Mouse (Mus musculus): ENCODE results near the gene Apoc4.
"Not testable (repeated sequence)": the region's sequence is repeated elsewhere in the genome, so short reads cannot be mapped to it uniquely, and the experiment has no call there.

Apoc4 gene

DNA sequence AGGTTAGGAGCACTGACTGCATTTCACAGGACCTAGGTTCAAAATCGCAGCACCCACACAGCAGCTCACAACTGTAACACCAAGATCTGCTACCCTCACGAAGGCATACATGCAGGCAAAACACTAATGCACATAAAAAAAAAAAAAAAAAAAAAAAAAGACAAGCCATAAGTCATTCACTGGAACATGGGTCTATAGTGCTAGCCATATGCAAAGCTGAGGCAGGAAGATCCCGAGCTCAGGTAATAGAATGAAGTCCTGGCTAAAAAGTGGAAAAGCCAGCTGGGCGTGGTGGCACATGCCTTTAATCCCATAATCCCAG, 18.5 kb upstream of the Apoc4 start:
- no peak for DNase-seq (ENCODE audit: low read depth, low spot score)

- DNase-seq (ENCODE audit: low read depth, low spot score): no peak
These were observed 17.9 kb upstream of the Apoc4 start, which contains the start of gene Apoe for GRCm38 (mm10) chr7:19698907-19699826. Gene Apoe, minus strand, starts transcription at chr7:19699188.

DNA sequence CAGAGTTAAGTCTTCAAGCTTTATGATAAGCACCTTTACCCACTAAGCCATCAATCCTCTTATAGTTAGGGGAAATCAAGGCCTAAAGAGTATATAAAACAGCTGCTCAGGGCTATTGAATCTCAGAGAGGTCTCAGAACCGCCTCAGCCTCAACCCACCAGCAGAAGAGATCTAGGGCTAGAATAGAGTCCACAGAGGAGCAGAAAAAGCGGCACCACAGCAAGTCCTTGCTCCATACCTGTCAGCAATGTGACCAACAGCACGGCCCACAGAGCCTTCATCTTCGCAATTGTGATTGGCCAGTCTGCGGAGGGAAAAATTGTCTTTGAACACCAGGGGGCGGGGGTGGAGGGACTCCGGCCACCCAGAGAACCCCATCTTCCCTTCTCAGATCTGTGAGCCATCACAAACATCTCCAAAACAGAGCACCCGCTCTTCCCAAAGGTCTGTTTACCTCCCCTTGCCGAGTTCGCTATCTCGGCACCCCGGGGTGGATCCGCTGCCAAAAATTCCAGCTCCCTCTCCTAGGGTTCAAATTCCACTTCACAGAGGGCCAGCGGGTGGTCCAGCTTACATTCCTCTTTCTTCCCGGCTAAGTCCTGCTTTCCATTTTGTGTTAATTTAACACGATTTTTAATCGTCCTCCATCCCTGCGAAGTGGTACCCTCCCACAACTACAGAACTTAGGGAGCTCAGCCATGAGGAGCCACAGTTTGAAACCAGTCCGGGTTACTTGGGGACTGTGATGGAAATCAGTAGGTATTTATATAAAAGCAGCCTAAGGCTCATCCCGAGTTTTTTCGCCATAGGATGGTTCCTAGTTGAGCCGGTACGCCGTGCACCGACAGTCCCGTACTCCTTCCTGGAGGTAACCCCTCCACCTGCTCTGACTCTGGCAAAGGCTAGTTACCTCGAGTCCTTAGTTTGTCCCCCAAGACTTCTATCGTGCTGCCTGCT, 16.9 kb upstream of the Apoc4 start:
- DNase-seq (ENCODE audit: low read depth, low spot score): no peak

DNA sequence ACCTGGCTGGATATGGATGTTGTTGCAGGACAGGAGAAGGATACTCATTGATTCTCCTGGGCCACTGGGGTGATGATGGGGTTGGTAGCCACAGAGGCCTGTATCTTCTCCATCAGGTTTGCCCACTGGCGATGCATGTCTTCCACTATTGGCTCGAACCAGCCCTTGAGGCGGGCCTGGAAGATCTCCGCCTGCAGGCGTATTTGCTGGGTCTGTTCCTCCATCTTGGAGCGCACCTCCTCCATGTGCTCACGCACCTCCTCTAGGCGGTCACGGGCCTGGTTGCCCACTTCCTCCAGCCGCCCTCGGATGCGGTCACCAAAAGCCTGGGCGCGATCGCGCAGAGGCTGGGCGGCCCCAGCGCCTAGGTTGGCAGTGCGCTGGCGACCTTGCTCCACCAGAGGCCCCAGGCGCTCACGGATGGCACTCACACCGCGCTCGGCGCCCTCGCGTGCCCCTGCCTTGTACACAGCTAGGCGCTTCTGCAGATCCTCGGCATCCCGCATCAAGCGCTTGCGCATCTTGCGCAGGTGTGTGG, 15.1 kb upstream of the Apoc4 start:
- no peak for DNase-seq (ENCODE audit: low read depth, low spot score)

DNA sequence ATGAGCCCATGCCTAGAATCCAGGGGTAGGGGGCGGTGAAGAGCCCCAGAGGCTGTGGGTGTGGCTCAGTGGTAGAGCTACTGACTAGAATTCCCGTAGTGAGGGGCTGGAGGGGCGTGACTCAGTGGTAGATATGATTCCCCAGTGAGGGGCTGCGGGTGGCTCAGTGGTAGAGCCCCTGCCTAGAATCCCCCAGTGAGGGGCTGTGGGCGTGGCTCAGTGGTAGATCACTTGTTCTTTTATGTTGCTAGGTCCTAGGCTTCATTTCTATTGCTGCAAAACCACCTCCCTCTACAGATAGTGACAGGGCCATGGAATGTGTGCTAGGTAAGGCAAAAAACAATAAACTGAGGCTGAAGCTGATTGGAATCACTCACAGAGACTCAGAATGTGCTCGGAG, 14.6 kb upstream of the Apoc4 start:
- DNase-seq (ENCODE audit: low read depth, low spot score): no peak

DNA sequence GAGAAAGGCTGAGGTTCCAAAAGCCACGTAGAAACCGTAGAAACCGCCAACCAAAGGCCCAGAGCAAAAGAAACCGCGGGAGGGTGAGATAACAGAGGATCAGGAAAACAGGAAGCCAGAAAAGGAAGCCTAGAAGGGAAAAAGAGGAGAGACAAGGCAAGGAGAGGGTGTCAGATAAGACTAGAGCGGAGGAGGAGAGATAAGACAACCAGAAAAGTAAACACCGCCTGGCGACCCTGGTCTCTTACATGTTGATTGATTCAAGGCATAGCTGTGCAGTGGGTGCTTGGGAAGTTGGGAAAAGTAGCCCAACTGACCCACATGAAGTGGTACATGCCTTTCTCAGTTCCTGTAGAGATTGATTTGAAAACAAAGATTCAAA, 13.9 kb upstream of the Apoc4 start:
- no peak for DNase-seq (ENCODE audit: low read depth, low spot score)

- no peak for DNase-seq (ENCODE audit: low read depth, low spot score)
These were observed 13.3 kb upstream of the Apoc4 start for GRCm38 (mm10) chr7:19694336-19695212.

DNA sequence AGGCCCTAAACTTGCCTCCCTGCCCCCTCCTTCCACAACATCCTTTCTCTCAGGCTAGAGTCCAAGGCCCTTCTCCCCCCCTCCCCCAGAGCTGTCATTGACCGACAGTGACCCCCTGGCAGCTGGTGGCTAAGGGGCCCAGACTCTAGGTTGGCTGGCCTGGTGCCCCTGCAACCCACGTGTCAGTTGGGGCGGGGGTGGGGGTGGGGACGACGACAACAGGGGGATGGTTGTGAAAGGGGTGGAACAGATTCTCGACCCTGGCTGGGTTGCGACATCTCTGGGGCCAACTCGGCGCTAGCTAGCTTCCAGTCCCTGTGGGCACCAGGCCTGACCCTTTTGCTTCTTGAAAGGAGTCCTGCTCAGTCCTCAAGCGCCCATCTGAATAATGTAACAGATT, 12.1 kb upstream of the Apoc4 start:
- DNase-seq (ENCODE audit: low read depth, low spot score): no peak

GRCm38 (mm10) chr7:19691873-19692865, 10.9 kb upstream of the Apoc4 start, which contains the start of gene Apoc1:
Gene Apoc1, minus strand, starts transcription at chr7:19692660.
- no peak for DNase-seq (ENCODE audit: low read depth, low spot score)

DNA sequence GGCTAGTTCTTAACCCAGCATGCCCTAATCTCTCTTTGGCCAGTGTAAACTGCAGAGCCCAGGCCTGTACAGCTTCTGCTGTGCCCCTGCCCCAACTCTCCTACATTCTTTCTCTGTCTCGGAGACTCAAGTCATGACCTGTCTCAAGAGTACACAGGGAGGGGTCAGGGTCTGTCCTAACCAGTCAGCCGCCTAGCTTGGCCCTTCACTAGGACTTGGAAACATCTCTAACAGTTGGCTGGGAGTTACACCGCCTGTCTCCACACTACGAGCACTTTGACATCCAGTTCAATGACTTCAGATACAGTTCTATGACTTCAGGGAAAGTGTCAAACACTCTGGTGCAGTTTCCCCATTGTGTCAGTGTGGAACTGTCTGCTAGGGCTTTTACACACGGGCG, 10.2 kb upstream of the Apoc4 start:
- DNase-seq (ENCODE audit: low read depth, low spot score): no peak

DNA sequence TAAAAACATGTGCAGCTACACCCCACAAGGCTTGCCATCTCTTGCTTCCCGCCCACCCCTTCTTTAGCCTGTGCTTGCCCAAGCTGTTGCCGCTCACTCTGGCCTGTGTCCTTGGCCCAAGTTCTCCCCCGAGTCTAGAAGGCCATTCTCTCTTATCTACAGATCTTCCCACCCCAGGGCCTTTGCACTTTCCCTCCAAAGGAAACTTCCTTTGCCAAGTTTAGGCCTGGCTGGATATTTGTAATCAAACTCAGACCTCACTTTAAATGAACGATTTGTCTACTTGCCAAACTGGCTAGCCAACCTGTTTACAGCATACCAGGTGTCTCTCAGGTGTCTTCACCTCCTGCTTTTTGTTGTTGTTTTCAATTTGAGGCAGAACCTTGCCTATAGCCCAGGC, 9.6 kb upstream of the Apoc4 start:
- no peak for DNase-seq (ENCODE audit: low read depth, low spot score)

DNA sequence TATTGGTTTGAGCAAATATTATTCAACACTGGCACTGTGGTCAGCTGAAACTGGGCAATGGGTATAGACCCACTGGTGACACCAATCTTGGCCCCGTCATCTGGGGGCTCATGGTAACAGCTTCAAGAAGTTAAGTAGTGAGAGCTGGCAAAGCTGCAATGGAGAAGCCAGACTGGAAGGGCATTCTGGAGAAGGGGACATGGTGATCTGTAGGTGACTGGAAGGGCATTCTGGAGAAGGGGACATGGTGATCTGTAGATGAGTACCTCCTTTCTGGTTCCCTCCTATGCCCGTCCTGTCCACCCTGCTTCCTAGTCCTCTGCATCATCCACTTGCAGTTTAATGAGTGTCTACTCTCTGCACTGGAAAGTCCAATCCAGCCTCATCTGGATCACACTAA, 7.3 kb upstream of the Apoc4 start:
- DNase-seq (ENCODE audit: low read depth, low spot score): no peak

GRCm38 (mm10) chr7:19688101-19688500, 6.8 kb upstream of the Apoc4 start:
- DNase-seq (ENCODE audit: low read depth, low spot score): no peak

DNA sequence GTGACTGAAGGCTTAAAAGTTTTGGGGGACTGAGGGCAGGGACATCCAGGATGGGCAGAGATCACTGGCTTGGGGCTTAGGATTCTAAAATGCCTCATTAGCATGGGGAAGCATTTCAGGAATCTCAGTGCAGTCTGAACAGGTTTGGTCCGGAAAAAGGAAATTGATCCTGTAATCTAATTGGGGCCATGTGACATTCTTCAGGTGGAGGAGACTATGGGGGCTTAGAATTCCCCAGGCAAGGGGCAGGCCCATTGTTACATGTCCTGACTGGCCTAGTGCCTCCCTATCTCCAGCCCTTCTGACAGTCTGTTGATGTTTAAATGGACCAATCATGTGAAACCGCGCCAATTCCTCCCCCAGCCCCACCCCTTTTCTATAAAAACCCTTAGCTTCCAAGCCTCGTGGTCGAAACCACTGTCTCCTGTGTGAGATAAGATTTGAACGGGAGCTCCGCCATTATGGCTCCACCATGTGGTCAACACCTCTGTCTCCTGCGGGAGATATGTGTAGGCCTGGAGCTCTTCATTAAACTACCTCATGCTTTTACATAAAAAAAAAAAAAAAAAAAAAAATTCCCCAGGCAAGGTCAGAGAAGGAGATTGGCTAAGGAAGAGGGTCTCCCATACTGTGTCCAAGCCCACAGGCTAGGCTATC, 5.8 kb upstream of the Apoc4 start:
- not testable (repeated sequence) for DNase-seq (ENCODE audit: low read depth, low spot score)

DNA sequence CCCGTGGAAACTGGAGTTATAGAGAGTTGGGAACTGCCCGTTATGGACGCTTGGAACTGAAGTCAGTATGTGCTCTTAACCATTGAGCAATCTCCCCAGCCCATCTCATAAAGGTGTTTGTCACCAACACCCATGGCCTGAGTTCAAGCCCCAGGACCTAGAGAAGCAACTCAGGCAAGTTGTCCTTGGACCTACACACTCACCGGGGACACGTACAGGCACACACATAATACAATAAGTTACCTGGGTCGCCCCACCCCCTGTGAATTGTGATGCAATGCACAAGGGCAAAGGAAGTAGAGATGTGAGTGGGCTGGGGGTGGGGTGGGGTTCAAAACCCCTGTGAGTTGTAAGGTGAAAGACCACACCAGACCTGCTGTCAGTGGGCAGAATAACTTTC, 5.2 kb upstream of the Apoc4 start:
- DNase-seq (ENCODE audit: low read depth, low spot score): no peak

DNA sequence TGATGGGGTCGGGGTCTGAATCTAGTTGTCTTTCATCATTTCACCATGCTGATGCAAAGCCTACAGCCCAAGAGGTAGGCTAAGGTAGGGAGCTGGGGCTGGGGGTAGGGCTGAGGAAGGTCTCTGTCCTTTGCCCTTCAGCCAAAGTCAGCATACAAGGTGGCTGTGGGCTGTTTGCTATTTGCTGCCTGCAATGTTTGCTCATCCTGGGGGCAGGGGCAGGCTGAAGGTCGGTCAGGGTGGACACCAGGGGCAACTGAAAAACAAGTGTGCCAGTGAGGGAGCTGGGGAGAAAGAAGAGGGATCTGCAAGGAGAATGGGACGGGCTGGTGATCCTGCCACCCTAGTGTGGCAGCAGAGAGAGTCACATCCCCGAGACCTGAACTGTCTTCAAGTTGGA, 4.1 kb upstream of the Apoc4 start:
- DNase-seq (ENCODE audit: low read depth, low spot score): no peak

DNA sequence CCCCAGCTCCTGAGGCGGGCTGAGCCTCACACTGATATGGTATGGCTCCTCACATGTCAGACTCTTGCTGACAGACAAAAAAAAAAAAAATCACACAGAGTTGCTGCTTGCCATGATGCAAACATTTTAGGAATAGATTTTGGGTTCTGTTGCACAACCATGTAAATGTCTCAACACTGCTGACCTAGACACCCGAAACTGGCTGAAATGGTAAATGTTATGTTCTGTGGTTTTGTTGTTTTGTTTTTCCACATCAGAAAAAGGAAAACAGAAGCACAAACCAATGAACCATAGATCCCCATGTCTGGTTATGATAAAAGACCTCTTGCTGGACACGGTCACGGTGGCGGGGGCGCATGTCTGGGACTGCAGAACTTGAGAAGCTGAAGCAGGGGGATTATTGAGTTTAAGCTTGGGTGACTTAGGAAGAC, 2.5 kb upstream of the Apoc4 start:
- no peak for DNase-seq (ENCODE audit: low read depth, low spot score)

GRCm38 (mm10) chr7:19682979-19683378, 1.7 kb upstream of the Apoc4 start:
- no peak for DNase-seq (ENCODE audit: low read depth, low spot score)

DNA sequence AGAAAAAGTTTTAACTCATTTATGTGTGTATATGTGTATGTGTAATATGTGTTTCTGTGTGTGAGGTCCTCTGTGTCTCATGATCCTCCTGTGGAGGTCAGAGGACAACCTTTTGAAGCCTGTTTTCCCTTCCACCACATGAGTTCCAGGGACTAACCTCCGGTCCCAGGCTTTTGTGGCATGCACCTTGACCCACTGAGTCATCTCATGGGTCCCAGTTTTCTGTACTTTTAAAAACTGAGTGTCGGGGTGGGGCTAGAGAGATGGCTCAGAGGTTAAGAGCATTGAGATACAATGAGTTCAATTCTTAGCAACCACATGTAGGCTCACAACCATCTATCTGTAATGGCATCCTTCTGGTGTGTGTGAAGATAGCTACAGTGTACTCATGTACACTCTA, 577 bp downstream of the Apoc4 start:
- no peak for DNase-seq (ENCODE audit: low read depth, low spot score)
